Mouse (Mus musculus) layer of hippocampus, postnatal 14 days (tissue): ENCODE data around the gene Tm4sf1. TPM values are rescaled to one million over a fixed set of nuclear protein-coding genes. Genes with fewer than 3 reads are reported as not detected.

Source experiments
- DNase-seq, 2 experiments: peaks; one replicate each; pipeline ENCODE4 v3.0.0; 2021 to 2022; ENCODE audit warnings: low spot score in 2 of 2, mixed read lengths in 1 of 2
- long read RNA-seq, 2 experiments: library from polyadenylated mRNA; stranded (forward); transcript quantifications; one replicate each; pipeline ENCODE4 v2.0.0; 2021
- total RNA-seq, 2 experiments: library from RNA; stranded (reverse); gene quantifications; 2 replicates each; pipeline ENCODE4 v1.2.3; 2021

Gene Tm4sf1
- total RNA-seq, result 10 to 100 TPM; 11.2 to 18.0 TPM
- long read RNA-seq, experiment 1, partial matches to known transcripts, result 0 of 4 reads
- long read RNA-seq, experiment 1, other reads (novel, unspliced or antisense), result 0 of 4 reads
- long read RNA-seq, experiment 2, transcript Tm4sf1-205 (7 exons, 3,372 nt), result minor isoform, 5 of 24 reads
- long read RNA-seq, experiment 2, transcript Tm4sf1-202 (5 exons, 2,855 nt), result major isoform, 15 of 24 reads
- long read RNA-seq, experiment 2, partial matches to known transcripts, result 3 of 24 reads
- long read RNA-seq, experiment 2, other reads (novel, unspliced or antisense), result 0 of 24 reads

DNA sequence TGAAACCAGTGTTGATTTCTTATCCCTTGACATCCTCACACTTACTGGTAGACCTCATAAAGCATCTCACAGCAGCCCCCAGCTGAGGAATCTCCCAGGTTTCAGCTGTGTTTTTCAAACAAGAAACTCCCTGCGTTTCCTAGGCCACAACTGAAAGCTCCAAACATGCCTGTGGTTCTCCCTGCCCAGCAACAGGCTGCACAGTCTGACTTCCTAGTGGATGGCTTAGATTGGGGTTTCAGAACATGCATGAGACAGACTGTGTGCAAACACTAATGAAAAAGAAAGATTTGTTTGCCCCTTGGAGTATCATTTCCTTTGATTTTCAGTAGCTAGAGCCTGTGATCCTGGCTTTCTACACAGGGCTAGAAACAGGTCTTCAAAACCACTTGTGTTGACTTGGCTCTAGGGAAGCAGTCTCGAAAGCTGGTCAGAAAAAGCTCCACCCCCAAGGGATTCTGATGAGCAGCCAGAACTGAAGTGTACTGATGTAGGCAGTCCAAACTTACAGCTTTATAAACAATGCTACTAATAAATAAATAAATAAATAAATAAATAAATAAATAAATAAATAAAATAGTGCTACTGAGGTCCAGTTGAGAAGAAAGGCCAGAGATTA, at the start of gene Tm4sf1:
Tm4sf1 (minus strand) TSS at position 68 of the 619 bp plus-strand sequence.
- no peak for DNase-seq

DNA sequence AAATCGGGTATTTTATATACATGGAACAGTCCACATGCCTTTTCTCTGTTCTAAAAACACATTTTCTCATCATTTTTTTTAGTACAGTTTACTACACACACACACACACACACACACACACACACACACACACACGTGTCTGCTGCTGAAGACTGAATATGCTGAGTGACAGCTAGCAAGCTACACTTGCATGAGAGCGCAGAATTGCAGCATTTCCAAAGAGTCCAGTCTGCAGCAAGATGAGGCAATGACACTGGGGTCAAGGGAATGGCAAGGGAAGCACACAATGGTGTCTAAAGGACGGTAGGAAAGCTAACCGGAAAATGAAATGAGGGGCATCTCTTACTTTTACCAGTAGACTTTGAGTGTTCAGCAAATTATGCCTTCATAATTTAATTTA, 43.0 kb upstream of the Tm4sf1 start:
- DNase-seq, result peak in 1 of 2 experiments; percentile 6

DNA sequence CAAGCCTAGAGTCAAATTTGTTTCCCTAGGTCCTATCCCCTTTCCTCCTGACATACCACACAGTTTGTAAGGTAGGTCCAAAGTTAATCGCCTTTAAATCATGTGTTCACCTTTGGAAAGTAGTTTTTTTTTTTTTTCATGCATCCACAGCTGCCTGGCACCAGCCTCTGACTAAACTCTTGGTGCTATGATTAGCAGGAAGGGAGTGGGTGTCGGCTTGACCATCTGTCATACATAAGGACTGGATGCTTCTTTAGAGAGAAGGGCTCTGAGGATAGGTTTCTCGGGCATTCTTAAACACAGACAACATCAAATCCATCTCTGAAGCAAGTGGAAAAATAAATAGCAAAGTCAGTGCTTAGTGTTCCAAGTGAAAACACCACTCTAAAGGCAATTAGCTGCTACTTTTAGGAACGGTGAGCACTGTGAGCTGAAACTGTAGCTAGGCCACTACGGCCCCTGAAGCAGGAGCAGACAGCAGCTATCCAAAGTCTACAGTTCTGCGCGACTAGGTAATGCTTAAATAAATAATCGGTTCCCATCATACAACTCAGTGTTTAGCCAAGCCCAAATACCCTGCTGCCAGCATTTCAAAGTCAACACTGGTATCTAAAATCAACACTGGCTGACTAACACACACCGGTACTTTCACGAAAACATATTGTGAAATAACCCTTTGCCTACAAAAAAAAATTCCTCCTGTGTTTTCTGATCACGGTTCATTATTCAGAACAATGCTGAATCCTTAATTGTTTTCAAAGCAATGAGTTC, 42.2 kb upstream of the Tm4sf1 start:
- peak; percentile 6 for DNase-seq

DNA sequence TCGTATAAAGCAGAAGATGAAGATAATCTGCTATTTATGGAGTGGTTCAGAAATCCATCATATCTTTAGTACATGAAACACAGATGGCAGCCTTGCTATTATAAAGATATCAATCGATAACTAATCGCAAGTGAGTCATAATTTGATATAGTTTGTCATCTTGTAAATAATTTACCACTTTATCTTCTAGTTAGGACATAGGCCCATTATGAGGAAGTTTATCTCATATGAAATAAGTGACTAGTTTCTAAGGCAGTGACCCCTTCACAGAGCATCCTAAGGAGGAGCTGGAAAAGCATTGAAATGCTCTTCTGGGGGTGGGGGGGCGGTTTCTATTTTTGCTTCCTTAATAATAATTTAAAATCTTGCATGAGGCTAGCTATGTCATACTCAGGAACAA, 41.2 kb upstream of the Tm4sf1 start:
- DNase-seq, result no peak

- DNase-seq, result no peak
Measured at GRCm38 (mm10) chr3:57341321-57341720, 39.5 kb upstream of the Tm4sf1 start.

DNA sequence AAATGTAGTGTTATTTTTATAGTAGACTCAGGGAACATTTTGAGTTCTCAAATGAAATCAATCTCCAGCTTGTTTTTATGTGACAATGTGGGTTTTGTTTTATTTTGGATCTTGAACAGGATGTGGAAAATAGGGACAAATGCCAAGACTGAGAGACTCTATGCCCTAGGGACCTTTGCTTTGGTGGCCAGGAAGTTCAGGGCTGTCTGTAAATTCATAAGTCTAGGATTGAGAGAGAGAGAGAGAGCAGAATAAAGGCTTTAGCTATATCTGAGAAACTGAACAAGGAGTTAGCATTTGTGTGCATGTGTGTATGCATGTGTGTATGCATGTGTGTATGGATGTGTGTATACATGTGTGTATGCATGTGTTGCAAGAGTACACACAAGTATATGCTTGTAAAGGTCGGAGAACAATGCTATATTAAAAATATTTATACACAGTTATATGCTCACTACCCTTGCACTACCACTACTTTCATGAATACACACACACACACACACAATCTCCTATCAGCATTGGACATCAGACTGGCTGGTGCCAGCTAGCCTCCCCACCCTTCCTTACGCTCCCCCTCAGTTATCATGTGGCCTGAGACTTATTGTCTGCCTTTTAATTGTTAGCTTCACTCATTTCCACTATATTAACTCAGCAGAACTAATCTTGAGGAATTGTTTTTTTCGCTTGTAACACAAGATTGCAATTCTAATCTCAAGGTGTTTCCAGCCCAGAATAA, 33.5 kb upstream of the Tm4sf1 start:
- no peak for DNase-seq

- no peak for DNase-seq
Measured at GRCm38 (mm10) chr3:57327941-57328340, 26.2 kb upstream of the Tm4sf1 start.

DNA sequence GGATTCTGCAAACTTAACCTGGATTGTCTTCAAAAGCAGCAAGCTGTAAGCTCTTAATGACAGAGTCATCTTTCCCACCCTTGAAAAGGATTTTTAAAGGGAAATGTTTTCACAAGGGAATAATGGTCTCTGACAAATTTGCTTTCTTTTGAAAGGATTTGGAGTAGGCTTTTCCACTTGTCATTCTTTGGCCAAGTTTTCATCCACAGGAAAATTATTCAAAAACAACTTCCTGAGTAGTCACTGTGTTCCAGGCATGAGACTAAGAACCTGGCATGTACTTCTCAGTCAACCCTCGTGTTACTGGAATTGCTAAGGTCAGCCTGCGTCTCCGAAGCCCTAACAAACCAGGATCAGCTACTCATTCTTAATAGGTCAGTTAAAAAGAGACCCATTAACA, 5.3 kb upstream of the Tm4sf1 start:
- DNase-seq, result no peak

- DNase-seq, result no peak
Measured at GRCm38 (mm10) chr3:57305564-57305963, 3.8 kb upstream of the Tm4sf1 start.

DNA sequence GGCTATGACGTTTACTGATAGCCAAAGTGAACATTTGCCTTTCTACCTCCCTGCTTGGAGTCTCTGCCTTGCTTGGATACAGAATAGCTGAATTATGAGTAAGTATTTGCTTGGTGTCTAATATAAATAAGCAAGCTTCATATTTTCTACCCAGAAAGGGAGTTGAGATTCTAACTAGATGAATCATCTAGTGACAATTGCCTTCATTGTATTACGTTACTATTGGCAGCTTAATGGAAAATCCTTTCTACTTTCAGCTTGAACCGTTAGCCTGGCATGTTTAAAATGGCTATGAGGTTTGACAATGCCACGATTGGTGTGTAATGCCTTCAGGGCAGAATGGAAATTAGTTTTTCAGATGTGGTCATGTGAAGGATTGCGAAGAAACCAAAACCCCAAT, 2.7 kb upstream of the Tm4sf1 start:
- no peak for DNase-seq

- no peak for DNase-seq
Measured at GRCm38 (mm10) chr3:57304050-57304449, 2.3 kb upstream of the Tm4sf1 start.

- no peak for DNase-seq
Measured at GRCm38 (mm10) chr3:57303486-57303885, 1.7 kb upstream of the Tm4sf1 start.

- DNase-seq, result no peak
Measured at GRCm38 (mm10) chr3:57302886-57303285, 1.1 kb upstream of the Tm4sf1 start.

DNA sequence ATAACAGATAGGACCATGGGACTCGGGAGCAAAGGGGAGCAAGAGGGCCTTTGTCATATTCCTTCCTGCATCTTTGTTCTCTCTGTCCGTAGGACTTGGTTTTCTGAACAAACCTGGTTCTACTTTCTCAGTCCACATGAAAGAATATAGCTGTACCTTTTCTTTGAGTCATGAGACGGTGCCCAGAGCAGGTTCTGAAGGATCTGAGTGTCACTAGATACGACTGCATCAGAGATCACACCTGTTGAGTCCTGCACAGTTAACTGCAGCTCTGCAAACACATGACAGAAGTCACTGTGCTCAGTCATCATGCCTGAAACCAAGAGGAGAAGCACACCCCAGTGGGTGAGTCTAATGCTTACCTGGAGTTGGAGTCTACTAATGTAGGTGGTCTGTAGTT, 422 bp downstream of the Tm4sf1 start:
- DNase-seq, result no peak

GRCm38 (mm10) chr3:57297991-57298390, 3.8 kb downstream of the Tm4sf1 start:
- DNase-seq, result no peak

DNA sequence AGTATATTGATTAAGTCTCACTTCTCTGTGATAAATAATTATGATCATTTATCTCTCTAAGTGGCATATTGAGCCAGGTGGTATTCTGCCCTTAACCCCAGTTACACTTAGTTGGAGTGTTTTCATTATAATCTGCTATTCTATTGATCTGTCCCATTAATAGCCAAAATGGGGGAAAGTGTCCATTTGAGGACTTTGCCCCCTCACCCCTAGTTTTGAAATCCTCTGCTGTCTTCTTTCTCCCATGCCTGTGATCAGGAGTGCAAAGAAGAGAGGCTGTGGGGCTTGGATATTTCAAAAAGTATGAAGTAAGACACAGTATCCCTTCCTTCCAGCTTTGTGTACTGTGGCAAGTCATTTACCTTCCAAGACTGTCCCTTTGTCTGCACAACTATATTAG, 5.2 kb downstream of the Tm4sf1 start:
- no peak for DNase-seq

DNA sequence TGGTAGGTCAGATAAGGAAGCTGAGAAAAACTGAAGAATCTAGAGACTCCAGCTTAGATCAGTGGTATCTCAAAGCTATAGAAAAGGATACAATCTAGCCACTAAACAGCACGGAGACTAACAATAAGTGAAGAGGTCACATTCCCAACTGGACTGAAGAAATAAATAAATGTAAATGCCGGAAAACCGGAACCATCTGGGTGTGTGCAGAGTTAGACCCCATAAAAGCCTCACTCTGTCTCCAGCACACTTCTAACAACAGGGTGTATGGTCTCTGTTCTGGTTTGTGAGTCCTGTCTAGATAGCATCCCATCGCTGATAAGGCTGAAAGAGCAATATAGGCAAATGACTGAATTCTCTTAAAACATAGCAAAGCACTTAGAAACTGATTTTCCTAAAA, 6.2 kb downstream of the Tm4sf1 start:
- no peak for DNase-seq

GRCm38 (mm10) chr3:57294742-57295525, 6.9 kb downstream of the Tm4sf1 start:
- DNase-seq, result peak in 1 of 2 experiments; percentile 2

DNA sequence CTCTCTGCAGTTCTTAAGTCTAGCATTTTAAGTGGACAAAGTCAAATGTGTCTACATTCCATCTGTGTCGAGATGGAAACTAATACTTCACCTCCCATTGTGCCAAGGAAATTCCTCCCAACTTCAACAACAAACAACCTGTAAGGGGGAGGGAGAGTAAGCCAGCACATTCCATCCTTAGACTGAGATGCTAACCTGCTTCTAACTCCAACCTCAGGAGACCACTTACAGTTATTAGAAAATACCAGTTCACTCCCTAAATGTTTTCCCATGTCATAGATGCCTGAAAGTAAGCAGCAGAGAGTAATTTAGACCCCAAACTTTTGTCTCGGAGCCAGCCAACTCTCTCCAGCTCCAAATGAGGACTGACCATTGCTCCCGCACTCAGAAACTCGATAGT, 7.9 kb downstream of the Tm4sf1 start:
- DNase-seq, result no peak

DNA sequence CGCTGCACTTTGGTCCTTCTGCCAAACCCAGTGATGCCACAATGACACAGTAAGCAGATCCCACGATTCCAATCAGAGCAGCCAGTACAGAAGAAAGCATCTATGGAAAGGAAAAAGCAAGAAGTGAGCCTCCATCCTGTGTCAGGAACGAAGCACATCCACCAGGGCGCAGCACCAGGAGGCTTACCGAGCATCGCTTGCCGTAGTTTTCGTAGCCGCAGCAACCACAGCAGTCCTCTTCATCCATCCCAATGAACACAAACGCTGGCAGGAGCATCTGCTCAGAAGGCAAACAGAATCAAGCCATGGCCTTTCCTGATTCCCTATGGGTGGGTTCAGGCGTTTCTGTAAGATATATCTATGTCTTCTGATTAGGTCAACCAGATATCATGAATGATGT, 9.0 kb downstream of the Tm4sf1 start:
- DNase-seq, result no peak
